Mouse (Mus musculus) spleen, adult 2 months (tissue): Measurements from ENCODE around the gene Fam98b. TPM values are rescaled to one million over a fixed set of nuclear protein-coding genes. Genes with fewer than 3 reads are reported as not detected.

Source experiments
- DNase-seq, 2 experiments: peaks; one replicate each; pipeline versions ENCODE4 v3.0.0 to v3.0.0-alpha.2; 2012 to 2021; ENCODE audit warnings: low spot score in 2 of 2, low read depth in 1 of 2
- H3K27ac ChIP-seq: fragments of 200-500 bp; 2 replicates; pipeline ENCODE4 v1.5.1; 2012; ENCODE audit warnings: low read length, inconsistent platforms; ENCODE audit not compliant: insufficient read depth
- H3K27me3 ChIP-seq: fragments of 200-500 bp; 2 replicates; pipeline ENCODE4 v1.6.1; 2012; ENCODE audit warnings: mild to moderate bottlenecking, moderate library complexity, low read length, inconsistent platforms; ENCODE audit not compliant: control insufficient read depth, insufficient read depth
- H3K36me3 ChIP-seq: fragments of 200-500 bp; 2 replicates; pipeline ENCODE4 v1.6.1; 2012; ENCODE audit warnings: mild to moderate bottlenecking, low read length, inconsistent platforms; ENCODE audit not compliant: control insufficient read depth, insufficient read depth
- H3K4me1 ChIP-seq: fragments of 200-500 bp; 2 replicates; pipeline ENCODE4 v1.6.1; 2011; ENCODE audit warnings: inconsistent platforms; ENCODE audit not compliant: control insufficient read depth, insufficient read depth, insufficient read length
- H3K4me3 ChIP-seq: fragments of 200-500 bp; 2 replicates; pipeline ENCODE4 v1.5.1; 2011; ENCODE audit warnings: mild to moderate bottlenecking, inconsistent platforms; ENCODE audit not compliant: insufficient read depth, insufficient read length; ENCODE audit errors: extremely low read depth
- CTCF ChIP-seq: fragments of 200-500 bp; IDR thresholded peaks from 2 replicates; pipeline ENCODE4 v1.5.1; 2011; ENCODE audit warnings: mild to moderate bottlenecking, inconsistent platforms; ENCODE audit not compliant: insufficient read depth, insufficient read length, insufficient replicate concordance; ENCODE audit errors: extremely low read depth
- POLR2A ChIP-seq: fragments of 200-500 bp; IDR thresholded peaks from 2 replicates; pipeline ENCODE4 v1.6.1; 2011; ENCODE audit warnings: low read depth, low read length, inconsistent platforms
- WGBS: fragments of 180-500 bp; shearing (Covaris S2); methylation state at CpG from one replicate; pipeline ENCODE4 v1.1.7; 2018; 5-methylcytosine and 5-hydroxymethylcytosine counted together
- polyA plus RNA-seq: library from polyadenylated mRNA; depleted of rRNA; stranded (reverse); fragments of >200 nt; gene quantifications from 2 replicates; pipeline ENCODE4 v1.2.3, GENCODE M21; 2012; rRNA removed

Gene Fam98b
- polyA plus RNA-seq, 1 experiment = 4.0 TPM

DNA sequence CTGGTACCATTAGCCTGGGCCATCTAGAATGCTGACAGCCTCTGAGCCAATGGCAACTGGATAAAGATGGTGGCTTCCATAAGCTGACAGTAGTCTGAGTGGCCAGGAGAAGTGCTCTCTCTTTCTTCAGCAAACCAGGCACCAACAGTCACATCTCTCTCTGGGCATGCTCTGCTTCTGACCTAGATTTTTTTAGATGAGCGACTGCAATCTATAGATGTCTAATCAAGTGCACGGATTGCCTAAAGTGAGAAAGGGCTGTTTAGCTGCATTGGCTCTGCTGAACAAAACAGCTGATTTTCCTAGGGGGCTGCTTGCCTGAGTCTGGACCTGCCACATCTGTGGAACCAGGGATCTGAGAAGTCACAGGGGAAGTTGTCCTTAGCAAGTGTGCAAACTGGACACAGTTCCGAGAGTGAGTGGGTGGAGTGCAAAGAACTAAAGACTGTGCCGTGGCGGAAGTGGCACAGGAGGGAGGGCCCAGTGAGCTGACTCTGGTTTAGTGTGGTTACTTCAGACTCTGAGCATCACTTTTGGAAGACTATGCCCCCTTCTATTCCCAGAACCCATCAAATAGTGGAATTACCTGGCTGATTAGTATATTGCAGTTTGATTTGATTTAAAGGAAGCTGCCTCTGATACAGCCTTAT is 64.2 kb downstream of the Fam98b start:
- DNase-seq = no peak
- WGBS = 72% methylated on average over 5 of the region's 5 CpGs

GRCm38 (mm10) chr2:117318991-117319390 is 69.5 kb downstream of the Fam98b start:
- WGBS = 77% methylated on average over 3 of the region's 3 CpGs
- no peak overlapping the region for H3K4me3 ChIP-seq
- no peak for DNase-seq
- TF ChIP-seq CTCF = no peak
- no peak for TF ChIP-seq POLR2A
- H3K27me3 ChIP-seq = no peaks in the 10 kb centered on the region
- H3K27ac ChIP-seq = no peak overlapping the region
- H3K36me3 ChIP-seq = peaks cover 14% of the 10 kb centered on the region
- peaks cover 4% of the 10 kb centered on the region; the same call in 1 of the 2 replicates for H3K4me1 ChIP-seq

More for the DNA sequence above, 64.2 kb downstream of the Fam98b start:
- H3K4me3 ChIP-seq = no peak overlapping the region
- TF ChIP-seq CTCF (no peak), POLR2A (no peak)
- H3K4me1 ChIP-seq = peaks cover 25% of the 10 kb centered on the region
- H3K36me3 ChIP-seq = no peaks in the 10 kb centered on the region
- H3K27ac ChIP-seq = 0 out of 2 replicates have a peak overlapping the region, but pooled peaks have one; percentile 25
- H3K27me3 ChIP-seq = no peaks in the 10 kb centered on the region

Other genes starting within 250 kb of the Fam98b start
- gene Spred1, start 128.4 kb upstream of the Fam98b start, polyA plus RNA-seq = 2.2 and 2.9 TPM in 2 replicates
- 20.0 and 27.1 TPM in 2 replicates for gene Rasgrp1, start 93.3 kb downstream of the Fam98b start, polyA plus RNA-seq